Mouse (Mus musculus): Measurements from ENCODE around the gene Snx18. TPM values are rescaled to one million over a fixed set of nuclear protein-coding genes. Genes with fewer than 3 reads are reported as not detected.

Gene Snx18
- total RNA-seq, 2 experiments from 2014 or later: 35.4 to 42.2 TPM

GRCm38 (mm10) chr13:113599701-113600530 is 18.4 kb downstream of the Snx18 start:
- no peak for ATAC-seq (replicated peaks; ENCODE audit: poor library complexity)

- no peak for ATAC-seq (replicated peaks; ENCODE audit: poor library complexity)
Measured at GRCm38 (mm10) chr13:113597616-113598015, 20.7 kb downstream of the Snx18 start.

DNA sequence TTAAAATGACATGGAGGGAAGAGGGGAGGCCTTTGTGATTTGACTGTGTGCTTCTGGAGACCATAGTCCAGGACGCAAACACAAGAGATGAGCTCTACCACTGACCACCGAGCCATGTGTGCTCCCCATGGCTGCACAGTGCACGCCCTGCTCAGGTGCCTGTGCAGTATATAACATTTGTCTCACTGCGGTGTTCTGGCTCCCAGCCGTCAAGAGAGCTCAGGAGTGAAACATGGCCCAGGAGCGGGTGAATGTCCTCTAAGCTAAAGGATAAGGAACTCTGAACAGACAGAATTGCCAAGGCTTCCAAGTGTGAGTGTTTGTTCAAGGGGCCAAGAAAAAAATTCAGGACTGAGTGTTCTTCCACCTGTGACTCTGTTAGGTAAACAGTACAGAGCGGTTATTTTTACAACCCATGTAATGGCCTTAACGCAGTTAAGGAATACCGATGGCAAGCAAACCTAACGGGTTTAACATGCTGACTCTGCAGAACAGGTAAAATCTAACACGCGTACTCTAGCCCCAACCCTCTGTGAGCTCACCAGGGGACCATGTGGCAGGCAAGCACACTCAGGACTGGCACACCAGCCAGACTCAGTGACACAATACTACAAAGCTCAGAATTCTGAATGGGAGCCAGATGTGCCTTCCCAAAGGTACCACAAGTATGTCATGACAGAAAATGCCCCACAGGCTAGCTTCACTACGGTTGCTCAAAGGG is 21.4 kb downstream of the Snx18 start:
- ATAC-seq (replicated peaks; ENCODE audit: poor library complexity): no peak

- ATAC-seq (replicated peaks; ENCODE audit: poor library complexity): peak; percentile 45
Measured at GRCm38 (mm10) chr13:113595987-113596386, 22.4 kb downstream of the Snx18 start.

GRCm38 (mm10) chr13:113595219-113595618 is 23.1 kb downstream of the Snx18 start:
- no peak for ATAC-seq (replicated peaks; ENCODE audit: poor library complexity)

GRCm38 (mm10) chr13:113594361-113594760 is 24.0 kb downstream of the Snx18 start:
- no peak for ATAC-seq (replicated peaks; ENCODE audit: poor library complexity)

- ATAC-seq (replicated peaks; ENCODE audit: poor library complexity): no peak
Measured at GRCm38 (mm10) chr13:113593711-113594110, 24.7 kb downstream of the Snx18 start.

GRCm38 (mm10) chr13:113592703-113593200 is 25.6 kb downstream of the Snx18 start:
- no peak for ATAC-seq (replicated peaks; ENCODE audit: poor library complexity)

GRCm38 (mm10) chr13:113591336-113591735 is 27.0 kb downstream of the Snx18 start:
- ATAC-seq (replicated peaks; ENCODE audit: poor library complexity): no peak

DNA sequence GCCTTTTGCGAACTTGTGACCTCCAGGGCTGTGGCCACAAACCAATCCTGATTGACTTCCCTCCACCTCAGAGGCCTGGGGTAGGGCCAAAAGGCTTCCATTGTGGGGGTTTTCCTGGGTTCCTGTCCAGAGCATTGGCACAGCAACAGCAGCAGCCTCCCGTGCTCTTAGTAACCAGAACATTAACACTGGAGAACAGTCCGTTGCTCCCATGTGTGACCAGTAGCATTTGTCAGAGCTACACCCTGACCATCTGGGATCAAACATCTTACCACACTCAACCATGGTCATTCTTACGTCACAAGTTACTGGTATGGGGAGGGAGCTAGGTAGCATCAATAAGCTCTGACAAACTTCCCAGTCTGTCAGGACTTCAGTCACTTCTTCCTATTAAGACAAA is 28.1 kb downstream of the Snx18 start:
- ATAC-seq (replicated peaks; ENCODE audit: poor library complexity): 0 out of 2 replicates have a peak, but pooled peaks have one; percentile 37

DNA sequence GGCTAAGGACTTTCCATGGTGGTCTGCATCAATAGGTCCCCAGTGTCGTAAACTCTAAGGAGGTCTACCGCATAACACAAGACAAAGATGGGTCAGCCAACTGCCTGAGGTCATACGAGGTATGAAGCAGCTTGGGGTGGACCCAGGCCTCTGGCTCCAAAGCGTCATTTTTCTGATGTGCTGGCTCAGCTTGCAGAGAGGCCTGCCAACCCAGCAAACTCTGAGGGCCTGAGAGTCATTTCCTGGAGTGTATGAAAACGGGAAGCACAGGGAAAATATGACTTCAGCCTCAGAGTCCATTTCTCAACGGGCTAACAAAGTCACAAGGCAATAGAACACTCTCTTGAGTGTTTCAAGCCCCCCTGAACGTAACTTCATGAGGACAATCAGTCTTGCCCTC is 28.9 kb downstream of the Snx18 start:
- ATAC-seq (replicated peaks; ENCODE audit: poor library complexity): peak; percentile 84

DNA sequence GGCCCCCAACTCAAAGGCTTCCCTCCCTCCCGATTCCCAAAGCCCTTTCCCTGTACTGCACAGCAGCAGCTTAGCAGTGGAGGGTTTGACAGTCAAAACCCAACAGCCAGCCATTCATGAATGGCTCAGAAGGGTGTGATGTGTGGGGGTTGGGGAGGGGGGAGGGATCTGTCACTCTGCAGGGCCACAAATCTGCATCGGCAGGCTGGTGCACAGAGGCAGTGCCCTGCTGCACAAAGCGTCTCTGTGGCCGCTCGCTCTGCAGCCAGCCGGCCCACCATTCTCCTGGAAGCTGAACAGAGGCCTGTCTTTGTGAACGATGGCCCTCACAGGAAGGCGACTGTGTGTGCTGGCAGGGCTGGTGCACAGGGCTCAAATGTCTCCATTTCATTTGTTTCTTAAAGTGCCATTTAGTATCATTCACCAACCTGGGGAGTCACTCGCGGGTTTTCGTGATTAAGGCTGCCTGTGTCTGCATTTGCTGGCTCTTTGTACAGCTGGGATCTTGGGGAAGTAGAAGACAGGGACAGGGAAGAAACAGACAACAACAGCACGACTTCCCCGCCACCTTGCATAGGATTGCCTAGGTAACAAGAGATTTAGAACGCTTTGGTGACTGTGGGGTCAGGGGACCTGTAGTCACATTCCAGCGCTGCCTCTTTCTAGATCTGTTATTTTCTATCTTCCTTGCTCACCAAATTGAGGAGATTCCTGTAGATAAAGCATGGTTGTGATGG is 31.0 kb downstream of the Snx18 start:
- no peak for ATAC-seq (replicated peaks; ENCODE audit: poor library complexity)

DNA sequence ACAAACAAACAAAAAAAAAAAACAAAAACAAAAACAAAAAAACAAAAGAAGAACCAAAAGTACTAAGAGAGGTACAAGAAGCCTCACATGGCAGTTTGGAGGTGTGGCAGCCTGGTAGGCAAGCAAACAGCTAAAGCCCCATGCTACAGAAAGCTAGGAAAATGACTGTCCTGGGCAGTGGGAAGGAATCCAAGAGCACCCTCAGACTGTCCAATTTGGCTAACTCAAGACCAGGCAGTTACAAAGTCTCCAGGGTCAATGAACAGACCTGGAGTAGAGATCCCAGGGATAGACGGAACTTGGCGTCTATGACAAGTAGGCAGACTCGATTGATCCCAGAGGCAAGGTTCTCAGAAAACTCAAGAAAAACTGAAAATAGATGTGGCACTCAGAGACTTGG is 32.8 kb downstream of the Snx18 start:
- no peak for ATAC-seq (replicated peaks; ENCODE audit: poor library complexity)

DNA sequence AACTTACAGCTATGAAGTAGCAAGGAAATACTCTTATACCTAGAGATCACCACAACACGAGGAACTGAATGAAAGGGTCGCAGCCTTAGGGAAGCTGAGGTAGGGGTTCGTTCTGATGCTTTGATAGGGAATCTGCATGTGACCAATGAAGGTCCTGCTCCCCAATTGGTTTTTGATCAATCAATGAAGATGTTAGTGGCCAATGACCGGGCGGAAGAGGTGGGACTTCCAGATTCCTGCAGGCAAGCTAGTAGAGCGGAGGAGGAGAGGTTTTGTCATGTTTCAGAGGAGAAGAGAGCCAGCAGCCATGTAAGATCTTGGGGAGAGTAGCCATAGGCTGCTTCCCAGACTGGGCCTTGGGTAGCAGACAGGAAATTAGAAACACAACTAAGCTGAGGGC is 33.9 kb downstream of the Snx18 start:
- no peak for ATAC-seq (replicated peaks; ENCODE audit: poor library complexity)

DNA sequence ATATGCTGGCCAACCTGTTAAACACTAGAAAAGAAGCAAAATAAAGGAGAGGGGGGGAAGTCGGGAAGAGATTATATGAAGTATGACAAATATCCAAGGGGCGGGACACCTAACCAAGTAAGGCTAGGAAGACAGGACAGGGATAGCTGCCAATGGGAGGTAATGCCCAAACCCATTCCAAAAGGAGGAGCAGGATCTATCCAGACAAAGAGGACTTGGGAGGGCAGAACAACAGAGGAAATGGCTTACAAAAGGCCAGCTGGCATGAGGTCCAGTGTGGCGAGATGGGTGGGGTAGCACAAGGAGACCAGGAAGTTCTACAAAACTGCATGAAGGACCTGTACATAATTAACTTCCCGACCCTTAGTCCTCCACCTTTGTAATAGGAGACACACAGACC is 34.8 kb downstream of the Snx18 start:
- no peak for ATAC-seq (replicated peaks; ENCODE audit: poor library complexity)

- no peak for ATAC-seq (replicated peaks; ENCODE audit: poor library complexity)
Measured at GRCm38 (mm10) chr13:113582024-113582423, 36.3 kb downstream of the Snx18 start.

DNA sequence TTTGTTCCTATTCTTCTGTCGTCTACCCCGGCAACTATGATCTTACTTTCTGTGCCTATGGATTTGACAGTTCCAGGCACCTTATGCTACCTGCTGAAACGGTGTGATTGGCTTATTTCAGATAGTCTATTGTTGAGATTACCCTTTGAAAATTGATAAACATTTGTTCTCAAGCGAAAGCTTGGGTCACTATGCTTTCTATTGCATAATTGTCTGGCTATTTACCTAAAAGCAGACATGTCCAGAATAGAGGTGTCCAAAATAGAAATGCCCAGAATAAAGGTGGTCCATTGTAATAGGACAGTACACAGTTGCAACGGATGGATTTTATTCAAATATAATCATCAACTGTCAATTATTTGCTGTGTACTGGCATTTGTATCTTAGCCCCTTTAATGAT is 36.9 kb downstream of the Snx18 start:
- ATAC-seq (replicated peaks; ENCODE audit: poor library complexity): no peak

- ATAC-seq (replicated peaks; ENCODE audit: poor library complexity): peak; percentile 83
Measured at GRCm38 (mm10) chr13:113580400-113580790, 38.0 kb downstream of the Snx18 start.

DNA sequence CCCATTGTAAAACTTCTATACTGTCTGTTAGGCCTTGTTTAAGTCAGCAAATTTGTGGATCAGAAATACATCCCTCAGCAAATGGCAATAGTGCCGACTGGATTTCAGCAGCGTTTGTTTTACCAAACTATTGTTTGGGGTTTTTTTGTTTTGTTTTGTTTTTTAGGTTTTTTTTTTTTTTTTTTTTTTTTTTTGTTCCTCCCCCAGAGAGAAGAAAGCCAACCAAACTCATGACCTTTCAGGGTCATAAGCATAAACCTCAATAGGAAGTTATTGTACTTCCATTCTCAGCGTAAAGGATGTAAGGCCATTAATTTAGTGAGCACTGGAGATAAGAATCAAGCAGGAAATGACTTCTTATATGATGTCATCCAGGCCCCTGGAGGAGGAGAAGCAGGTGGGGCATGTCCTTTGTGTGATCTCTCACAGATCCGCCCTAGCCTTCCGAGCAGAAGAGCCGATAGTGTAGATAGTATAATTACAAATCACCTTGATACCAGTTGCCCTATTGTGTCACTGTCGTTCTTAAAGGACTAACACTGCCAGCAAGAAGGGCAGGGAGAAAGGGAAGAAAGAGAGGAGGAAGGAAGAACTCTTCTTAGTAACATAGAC is 38.5 kb downstream of the Snx18 start:
- ATAC-seq (replicated peaks; ENCODE audit: poor library complexity): peak; percentile 79

DNA sequence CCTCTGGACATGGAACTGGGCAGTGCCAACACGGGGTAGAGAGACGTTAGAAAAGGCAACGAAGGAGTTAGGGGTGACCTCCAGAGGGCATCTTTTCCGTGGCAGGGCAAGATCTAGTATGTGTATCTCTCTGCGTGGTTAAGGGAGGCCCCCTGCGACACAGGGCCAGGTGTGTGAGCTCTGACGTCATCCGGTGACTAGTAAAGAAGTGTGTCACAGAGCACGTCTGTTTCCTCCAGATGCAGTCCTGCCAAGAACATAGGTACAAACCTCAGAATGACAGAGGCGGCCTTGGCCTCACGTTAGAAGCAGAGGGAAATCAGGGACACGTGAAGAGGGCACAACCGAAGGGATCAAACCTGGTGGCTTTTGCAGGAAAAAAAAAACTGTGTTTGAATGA is 44.1 kb downstream of the Snx18 start:
- ATAC-seq (replicated peaks; ENCODE audit: poor library complexity): no peak

GRCm38 (mm10) chr13:113573377-113573776 is 45.0 kb downstream of the Snx18 start:
- peak; percentile 62 for ATAC-seq (replicated peaks; ENCODE audit: poor library complexity)

All from megakaryocyte progenitor cell, adult 5-6 weeks (primary cell).